Mouse (Mus musculus) layer of hippocampus, adult 2 months (tissue): ENCODE results near the gene Arl6ip5. TPM values are rescaled to one million over a fixed set of nuclear protein-coding genes. Genes with fewer than 3 reads are reported as not detected.

ENCODE experiments used
- DNase-seq, 2 experiments: peaks; one replicate each; pipeline ENCODE4 v3.0.0; 2022; ENCODE audit warnings: low spot score in 2 of 2
- H3K27ac ChIP-seq: fragments of 200-600 bp; 2 replicates; pipeline ENCODE4 v1.8.1; 2022
- H3K4me3 ChIP-seq: fragments of 200-600 bp; 2 replicates; pipeline ENCODE4 v1.8.1; 2022; ENCODE audit warnings: mild to moderate bottlenecking
- CTCF ChIP-seq: fragments of 200-600 bp; conservative IDR thresholded peaks from 2 replicates; pipeline ENCODE4 v1.8.1; 2022; ENCODE audit warnings: antibody characterized with exemption, mild to moderate bottlenecking, moderate library complexity
- long read RNA-seq, 2 experiments: library from polyadenylated mRNA; stranded (forward); transcript quantifications; one replicate each; pipeline ENCODE4 v2.0.0; 2021; ENCODE audit warnings: borderline mapping rate in 2 of 2
- total RNA-seq, 2 experiments: library from RNA; stranded (reverse); gene quantifications; 2 replicates each; pipeline ENCODE4 v1.2.3; 2021

Gene Arl6ip5
- total RNA-seq: 100 to 1,000 TPM; 176 to 180 TPM
- long read RNA-seq, experiment 1, transcript Arl6ip5-201 (3 exons, 1,442 nt): major isoform, 88 of 93 reads
- long read RNA-seq, experiment 1, partial matches to known transcripts: 5 of 93 reads
- long read RNA-seq, experiment 1, other reads (novel, unspliced or antisense): 0 of 93 reads
- long read RNA-seq, experiment 2, transcript Arl6ip5-201 (3 exons, 1,442 nt): major isoform, 117 of 128 reads
- long read RNA-seq, experiment 2, partial matches to known transcripts: 11 of 128 reads
- long read RNA-seq, experiment 2, other reads (novel, unspliced or antisense): 0 of 128 reads

DNA sequence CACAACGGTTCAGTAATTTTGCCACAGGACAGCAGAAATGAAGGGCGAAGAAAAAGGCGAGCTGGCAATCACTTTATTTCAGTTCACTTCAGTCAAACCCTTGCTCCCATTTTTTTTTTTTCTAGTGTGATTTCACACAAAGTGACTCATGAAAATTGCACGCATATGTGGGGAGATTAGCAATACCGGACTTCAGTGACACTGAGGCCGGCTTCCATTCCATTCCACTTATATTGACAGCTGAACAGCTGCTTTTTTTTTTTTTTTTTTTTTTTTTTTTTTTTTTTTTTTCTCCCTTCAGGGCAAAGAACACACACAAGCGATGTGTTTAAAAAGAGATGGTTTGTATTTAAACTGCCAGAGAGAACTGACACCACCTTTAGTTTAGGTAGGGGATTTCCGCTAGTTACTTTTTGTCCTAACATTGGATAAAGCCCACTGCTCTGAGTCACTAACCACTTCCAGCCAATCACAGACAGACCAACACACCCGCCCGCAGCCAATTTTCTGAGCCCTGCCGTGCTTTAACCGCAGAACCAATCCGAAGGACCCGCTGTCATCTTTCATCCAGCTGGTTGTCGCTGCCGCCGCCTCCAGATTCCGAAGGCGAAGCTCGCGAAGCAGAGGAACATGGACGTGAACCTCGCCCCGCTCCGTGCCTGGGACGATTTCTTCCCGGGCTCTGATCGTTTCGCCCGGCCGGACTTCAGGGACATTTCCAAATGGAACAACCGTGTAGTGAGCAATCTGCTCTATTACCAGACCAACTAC is at the start of gene Arl6ip5:
Arl6ip5 (plus strand) TSS at position 499 of the 771 bp plus-strand sequence.
- Histone ChIP-seq H3K27ac (peak within 1 kb of the TSS; percentile 88), H3K4me3 (peak within 1 kb of the TSS; percentile 98)
- no peak for TF ChIP-seq CTCF
- peak; percentile 87 to 91 for DNase-seq

- TF ChIP-seq CTCF: no peak
- no peak for DNase-seq
- no peak overlapping the region for H3K4me3 ChIP-seq
Observed at GRCm38 (mm10) chr6:97175716-97176115, 34.8 kb upstream of the Arl6ip5 start.

DNA sequence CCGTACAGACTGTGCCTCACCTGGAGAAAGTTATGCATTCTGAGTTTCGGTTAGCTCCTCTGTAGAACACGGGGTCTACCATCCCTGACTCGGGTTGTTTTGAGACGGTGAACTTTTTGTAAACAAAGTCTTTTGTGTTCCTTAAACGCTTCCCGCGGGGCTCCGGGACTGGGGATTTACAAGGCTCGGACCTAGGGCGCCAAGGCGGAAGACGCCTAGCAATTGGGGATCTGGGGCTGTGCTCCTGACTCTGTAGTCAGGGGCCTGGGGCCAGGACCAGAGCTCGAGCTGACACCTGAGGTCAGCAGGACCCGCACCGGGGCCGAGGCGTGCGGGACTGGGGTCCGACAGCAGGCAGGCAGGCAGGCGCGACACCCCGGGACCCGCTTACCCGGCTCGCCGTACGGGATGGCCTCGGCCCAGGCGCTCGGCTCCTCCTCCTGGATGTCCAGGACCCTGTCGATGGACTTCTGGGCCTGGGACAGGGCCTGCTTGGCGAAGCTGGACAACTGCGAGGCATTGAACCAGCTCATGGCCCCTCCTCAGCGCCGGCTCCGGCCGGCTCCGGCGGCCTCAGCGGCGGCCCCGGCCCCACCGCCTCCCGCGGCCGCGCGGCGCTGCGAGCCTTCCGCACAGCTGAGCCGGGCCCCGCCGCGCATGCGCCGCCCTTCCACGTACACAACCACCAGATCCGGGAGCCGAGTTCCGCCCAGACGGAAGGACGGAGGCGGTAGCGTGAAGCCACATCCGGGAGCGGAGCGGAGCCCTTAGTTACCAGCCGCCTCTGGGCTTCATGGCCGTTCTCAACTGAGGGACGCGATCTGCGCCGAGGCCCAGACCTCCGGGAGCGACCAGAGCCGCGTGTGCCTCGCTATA is 31.8 kb upstream of the Arl6ip5 start, which contains the start of gene Tmf1:
Tmf1 (minus strand) TSS at position 632 of the 876 bp plus-strand sequence.
- peak within 1 kb of the TSS; percentile 82 for H3K4me3 ChIP-seq
- H3K27ac ChIP-seq: peak within 1 kb of the TSS; percentile 95
- DNase-seq: peak; percentile 96 to 97
- TF ChIP-seq CTCF: no peak

More at GRCm38 (mm10) chr6:97175716-97176115, 34.8 kb upstream of the Arl6ip5 start:
- no peak overlapping the region for H3K27ac ChIP-seq

DNA sequence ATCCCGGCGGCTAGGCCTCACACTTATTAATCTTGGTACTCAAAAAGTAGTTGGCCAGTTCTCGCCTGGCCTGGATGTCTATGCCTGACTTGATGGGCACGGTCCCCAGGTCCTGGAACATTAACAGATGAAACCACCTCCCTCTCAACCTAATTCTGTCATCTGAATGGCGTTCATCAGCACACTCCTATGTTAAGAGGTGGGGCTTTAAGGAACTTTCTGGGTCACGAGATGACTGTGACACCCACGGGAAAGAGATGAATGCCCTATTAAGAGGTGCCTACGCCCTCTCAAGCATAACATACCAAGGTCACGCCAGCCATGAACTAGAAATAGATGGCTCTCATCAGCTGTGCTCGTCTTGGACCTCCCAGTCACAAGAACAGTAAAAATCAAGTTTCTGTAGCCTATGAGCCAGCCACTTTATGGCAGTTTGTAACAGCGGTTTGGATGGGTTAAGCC is 31.1 kb upstream of the Arl6ip5 start:
- H3K4me3 ChIP-seq: peak overlapping the region; percentile 82
- no peak for TF ChIP-seq CTCF
- no peak for DNase-seq
- peak overlapping the region; percentile 95 for H3K27ac ChIP-seq

DNA sequence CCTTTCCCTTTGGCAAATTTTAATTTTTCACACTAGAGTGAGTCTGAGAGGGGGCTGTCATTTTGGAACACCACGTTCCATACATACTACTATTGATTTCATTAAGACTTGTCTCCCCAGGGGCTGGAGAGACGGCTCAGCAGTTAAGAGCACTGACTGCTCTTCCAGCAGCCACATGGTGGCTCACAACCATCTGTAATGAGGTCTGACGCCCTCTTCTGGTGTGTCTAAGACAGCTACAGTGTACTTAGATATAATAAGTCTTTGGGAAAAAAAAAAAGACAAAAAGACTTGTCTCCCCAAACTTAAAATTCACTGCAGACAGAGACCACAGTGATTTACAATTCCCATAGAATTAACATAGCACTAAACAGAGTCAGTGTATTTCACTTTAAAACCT is 10.1 kb upstream of the Arl6ip5 start:
- no peak for DNase-seq
- Histone ChIP-seq H3K27ac (no peak overlapping the region), H3K4me3 (no peak overlapping the region)
- TF ChIP-seq CTCF: peak; percentile 58

GRCm38 (mm10) chr6:97202477-97202876 is 8.0 kb upstream of the Arl6ip5 start:
- no peak for DNase-seq
- no peak for TF ChIP-seq CTCF
- Histone ChIP-seq H3K27ac (no peak overlapping the region), H3K4me3 (no peak overlapping the region)

DNA sequence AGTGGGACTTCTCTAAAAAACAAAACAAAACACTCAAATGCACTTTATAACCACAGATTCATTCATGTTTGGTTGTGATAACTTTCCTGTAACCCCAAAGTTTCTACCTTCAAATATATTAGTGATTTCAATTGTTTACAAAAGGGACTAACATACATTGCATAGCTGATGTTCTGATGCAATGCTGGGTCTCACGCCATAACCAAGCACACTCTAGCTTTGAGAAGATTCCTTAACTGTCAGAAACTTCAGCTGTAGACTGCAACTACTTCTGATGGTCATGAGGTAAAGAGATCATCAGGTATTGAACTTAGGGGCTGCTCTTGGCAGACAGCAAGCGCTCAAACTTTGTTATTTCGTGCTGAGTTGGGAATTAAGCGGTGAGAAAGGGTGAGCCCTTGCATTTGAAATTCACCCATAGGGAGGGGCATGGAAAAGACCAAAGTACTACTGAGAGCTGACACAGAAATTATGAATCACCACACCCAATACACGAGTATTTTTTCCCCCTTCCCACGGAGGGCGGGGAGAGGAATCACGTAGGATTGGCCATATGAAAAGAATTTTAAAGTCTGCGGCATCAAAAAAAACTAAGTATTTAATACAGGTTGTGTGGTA is 6.1 kb upstream of the Arl6ip5 start:
- no peak for DNase-seq
- no peak for TF ChIP-seq CTCF
- peak overlapping the region; percentile 79 for H3K4me3 ChIP-seq
- H3K27ac ChIP-seq: peak overlapping the region; percentile 90; the same call in 1 of the 2 replicates

- Histone ChIP-seq H3K27ac (peak overlapping the region; percentile 90), H3K4me3 (peak overlapping the region; percentile 79)
- DNase-seq: no peak
- no peak for TF ChIP-seq CTCF
Observed at GRCm38 (mm10) chr6:97204952-97205351, 5.5 kb upstream of the Arl6ip5 start.

- TF ChIP-seq CTCF: no peak
Observed at GRCm38 (mm10) chr6:97205439-97205885, 5.0 kb upstream of the Arl6ip5 start, which contains the start of gene Uba3. Gene Uba3, minus strand, starts transcription at chr6:97205647.

GRCm38 (mm10) chr6:97207085-97207484 is 3.4 kb upstream of the Arl6ip5 start:
- TF ChIP-seq CTCF: no peak
- Histone ChIP-seq H3K27ac (no peak overlapping the region), H3K4me3 (no peak overlapping the region)
- no peak for DNase-seq

More at GRCm38 (mm10) chr6:97205439-97205885, 5.0 kb upstream of the Arl6ip5 start, which contains the start of gene Uba3:
- Histone ChIP-seq H3K4me3 (peak within 1 kb of the TSS; percentile 79), H3K27ac (peak within 1 kb of the TSS; percentile 90)
- DNase-seq: peak; percentile 98 to 99

DNA sequence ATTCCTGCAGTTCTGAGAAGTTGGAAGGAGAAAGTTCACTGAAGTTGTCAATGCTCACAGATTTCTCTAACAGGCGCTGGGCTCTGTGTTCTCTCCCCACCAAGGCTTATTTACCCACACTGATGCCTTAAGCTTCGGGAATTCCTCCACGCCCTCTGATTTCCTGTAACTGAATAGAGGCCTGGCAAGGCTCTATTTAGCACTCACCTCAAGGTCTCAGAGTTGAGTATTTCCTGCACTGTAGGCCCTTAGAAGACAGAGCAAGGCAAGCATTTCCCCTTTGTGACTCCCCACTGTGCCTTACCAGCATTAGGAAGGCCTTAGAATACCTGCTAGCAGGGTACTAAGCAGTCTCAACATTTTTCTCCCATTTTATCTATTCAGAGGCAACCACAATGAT is 2.1 kb upstream of the Arl6ip5 start:
- TF ChIP-seq CTCF: no peak
- Histone ChIP-seq H3K4me3 (no peak overlapping the region), H3K27ac (peak overlapping the region; percentile 55; the same call in 1 of the 2 replicates)
- DNase-seq: no peak

- no peak for DNase-seq
- Histone ChIP-seq H3K27ac (no peak overlapping the region), H3K4me3 (no peak overlapping the region)
- TF ChIP-seq CTCF: no peak
Observed at GRCm38 (mm10) chr6:97209201-97209600, 1.3 kb upstream of the Arl6ip5 start.
